Comparison of ENCODE assay signal across 11 mouse cellular contexts in the genomic region with DNA sequence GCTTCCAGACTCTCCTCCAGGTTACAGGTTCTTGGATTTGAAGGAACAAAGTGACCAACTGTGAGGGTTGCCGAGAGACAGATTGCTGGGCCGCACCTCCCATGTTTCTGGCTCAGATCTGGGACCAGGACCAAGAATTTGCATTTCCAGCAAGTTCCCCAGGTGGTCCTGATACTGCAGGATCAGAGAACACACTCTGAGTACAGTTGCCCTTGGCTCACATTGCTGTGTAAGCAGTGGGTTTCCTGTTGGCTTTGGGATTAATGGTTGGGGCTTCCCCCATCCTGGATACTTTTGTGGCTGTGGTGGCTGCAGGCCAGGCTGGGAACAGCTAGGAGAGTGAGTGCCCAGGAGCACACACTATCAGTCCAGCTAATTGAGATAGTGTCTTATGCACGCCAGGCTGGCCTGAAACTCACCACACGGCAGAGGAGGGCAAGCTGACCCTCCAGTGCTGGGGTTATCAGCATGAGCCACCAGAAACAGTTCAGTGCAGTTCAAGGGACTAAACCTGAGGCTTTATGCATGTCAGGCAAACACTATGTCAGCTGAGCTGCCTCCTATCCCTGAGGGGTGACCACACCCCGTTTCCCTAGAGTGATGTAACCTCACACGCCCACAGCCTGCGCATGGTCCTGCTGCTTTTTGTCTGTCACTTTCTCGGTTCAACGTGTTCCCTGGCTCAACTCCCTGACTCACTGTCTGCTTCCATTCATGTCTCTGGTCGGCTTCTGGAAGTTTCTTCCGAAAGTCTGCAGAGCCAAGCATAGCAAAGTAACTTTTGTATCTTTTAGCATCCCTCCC. TPM values are rescaled to one million over a fixed set of nuclear protein-coding genes. Genes with fewer than 3 reads are reported as not detected.
DNase-seq lines count a peak whose midpoint lies in the region; ATAC-seq and TF ChIP-seq lines count a peak whose summit lies in the region.
"Had no signal": no experiment of that assay in that cellular context is flagged by ENCODE, and none has a peak within 500 bp of the region (broad histone marks: within the 10 kb centered on the region; RNA-seq: fewer than 3 reads in every experiment).

No protein-coding gene starts in this region.

- no peak for TF ChIP-seq EP300 in liver, postnatal 0 days (IDR thresholded peaks at IDR 0.05; ENCODE audit: low read depth)

- H3K4me1 ChIP-seq in liver, postnatal 0 days (ENCODE audit: insufficient read depth), result no peaks in the 10 kb centered on the region

- no peak overlapping the region for H3K4me2 ChIP-seq in liver, postnatal 0 days (ENCODE audit: low read depth, low read length)

- H3K27me3 ChIP-seq in liver, postnatal 0 days (ENCODE audit: insufficient read depth, low read length), result peaks cover 46% of the 10 kb centered on the region

- no peaks in the 10 kb centered on the region for H3K9me3 ChIP-seq in liver, postnatal 0 days (ENCODE audit: low read length)

- no peak for TF ChIP-seq CTCF in liver, postnatal 0 days (IDR thresholded peaks at IDR 0.05; ENCODE audit: low read depth)

- H3K9ac ChIP-seq in liver, postnatal 0 days (replicated peaks), result no peak overlapping the region

- WGBS in liver, postnatal 0 days (ENCODE audit: insufficient replicate concordance), result 32% methylated on average over 11 of the region's 11 CpGs

- H3K4me3 ChIP-seq in liver, postnatal 0 days (ENCODE audit: low read depth, low read length), result no peak overlapping the region

- peak; percentile 65 to 82 for DNase-seq in left cerebral cortex, adult 18-20 months (ENCODE audit: low spot score in 2 of 2)
- no peak for DNase-seq in left cerebral cortex, adult 11 months (ENCODE audit: low spot score)
- peak; percentile 95 for DNase-seq in brain, adult 2 months (ENCODE audit: low read depth, low spot score)
- DNase-seq in cerebellum, postnatal 14 days, result peak; percentile 82 to 92
- peak; percentile 43 to 58 for DNase-seq in left cerebral cortex, adult 8-10 months (ENCODE audit: low spot score in 2 of 2)
- DNase-seq in liver, postnatal 0 days, result no peak
- DNase-seq in thymus, postnatal 14 days, result no peak
- no peak for DNase-seq in embryo, embryonic 10 days (ENCODE audit: low spot score)

- ATAC-seq in liver, postnatal 0 days, result no peak

- no peak overlapping the region for H3K27ac ChIP-seq in liver, postnatal 0 days (ENCODE audit: low read depth)

- H3K36me3 ChIP-seq in liver, postnatal 0 days (replicated peaks; ENCODE audit: insufficient read depth, low read length), result no peaks in the 10 kb centered on the region

RNA-seq across cellular contexts. Expression of a gene that starts 16.3 kb away (rescaled TPM):
- not detected for total RNA-seq in left cerebral cortex, adult 18-20 months (2021)
- not detected for total RNA-seq in left cerebral cortex, adult 8-10 months (2022)
- not detected in 2 replicates for polyA plus RNA-seq in liver, postnatal 0 days (2015; fragmentation: Nextera tagmentation; extraction: Ambion mirVana)
- total RNA-seq: common myeloid progenitor, adult 5-6 weeks had no signal
- polyA plus RNA-seq: gonadal fat pad, adult 2 months; urinary bladder, adult 2 months had no signal

RNA-seq across cellular contexts. Expression of a gene that starts 18.9 kb away (rescaled TPM):
- under 1 TPM; 0.44 to 0.80 TPM for total RNA-seq in left cerebral cortex, adult 18-20 months (2021)
- total RNA-seq in left cerebral cortex, adult 8-10 months (2022), result under 1 TPM; 0.23 to 0.81 (median 0.59) TPM
- 3.6 and 4.5 TPM in 2 replicates for polyA plus RNA-seq in liver, postnatal 0 days (2015; fragmentation: Nextera tagmentation; extraction: Ambion mirVana)

RNA-seq across cellular contexts. Expression of a gene that starts 39.6 kb away (rescaled TPM):
- total RNA-seq in left cerebral cortex, adult 18-20 months (2021), result 10 to 100 TPM; 53.4 to 56.8 TPM
- total RNA-seq in left cerebral cortex, adult 8-10 months (2022), result 10 to 100 TPM; 41.4 to 50.4 (median 44.6) TPM
- 7.5 and 8.1 TPM in 2 replicates for polyA plus RNA-seq in liver, postnatal 0 days (2015; fragmentation: Nextera tagmentation; extraction: Ambion mirVana)

Comparison
In these comparisons a context has a peak if more than half of its experiments do, and no peak if none do; other contexts are left out.
1. DNase-seq: peak in left cerebral cortex, adult 18-20 months (2 of 2), brain, adult 2 months (single experiment), cerebellum, postnatal 14 days (2 of 2) and left cerebral cortex, adult 8-10 months (2 of 2); none in left cerebral cortex, adult 11 months (single experiment), liver, postnatal 0 days (single experiment), thymus, postnatal 14 days (single experiment) and embryo, embryonic 10 days (single experiment).